Mouse (Mus musculus) heart, postnatal 10 days (tissue): Measurements from ENCODE around the gene Olfr1392. TPM values are rescaled to one million over a fixed set of nuclear protein-coding genes. Genes with fewer than 3 reads are reported as not detected.

Experiments used
- DNase-seq, 2 experiments: peaks; one replicate each; pipeline ENCODE4 v3.0.0; 2021
- intact Hi-C: fragments of 180-260 bp; cut with DNase I; formaldehyde crosslinking; loops from one replicate; pipeline ENCODE4 v1.15.1; 2025
- total RNA-seq, 2 experiments: library from RNA; stranded (reverse); gene quantifications; 2 replicates each; pipeline ENCODE4 v1.2.3; 2021

Gene Olfr1392
- total RNA-seq, 2 experiments from 2014 or later, result not detected

- intact Hi-C loops, result loop anchor here (2.0 to 5.0 kb wide), 3 partner anchors 48 to 393 kb away; partner anchors contain the start of gene Zfp62
- peak; percentile 94 for DNase-seq
Measured at GRCm38 (mm10) chr11:49250422-49251379, 34.4 kb upstream of the Olfr1392 start.

GRCm38 (mm10) chr11:49251380-49251761, 33.7 kb upstream of the Olfr1392 start:
- no peak for DNase-seq
- intact Hi-C loops, result loop anchor here (2.0 to 5.0 kb wide), 3 partner anchors 49 to 394 kb away; partner anchors contain the start of gene Zfp62

DNA sequence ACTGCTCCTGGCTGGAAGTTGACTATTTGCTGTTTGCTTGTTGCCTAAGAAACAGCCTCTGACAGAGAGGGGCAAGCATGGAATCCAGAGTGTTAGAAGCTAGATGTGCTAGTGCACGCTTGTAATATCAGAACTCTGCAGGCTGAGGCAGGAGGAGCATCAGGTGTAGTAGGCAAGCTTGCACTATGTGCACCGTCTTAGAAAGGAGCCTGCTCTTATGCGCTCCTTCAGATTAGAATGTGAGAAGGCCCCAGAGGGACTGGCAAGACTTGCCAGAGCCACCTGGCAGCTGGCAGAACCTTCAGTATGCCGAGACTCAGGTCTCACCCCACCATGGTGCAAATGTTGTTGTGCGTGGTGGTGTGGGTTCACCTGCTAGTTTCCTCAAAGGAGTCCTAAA, 33.0 kb upstream of the Olfr1392 start:
- intact Hi-C loops, result loop anchor here (5.0 kb wide), 2 partner anchors 145 to 395 kb away; no protein-coding TSS in a partner anchor
- DNase-seq, result no peak

DNA sequence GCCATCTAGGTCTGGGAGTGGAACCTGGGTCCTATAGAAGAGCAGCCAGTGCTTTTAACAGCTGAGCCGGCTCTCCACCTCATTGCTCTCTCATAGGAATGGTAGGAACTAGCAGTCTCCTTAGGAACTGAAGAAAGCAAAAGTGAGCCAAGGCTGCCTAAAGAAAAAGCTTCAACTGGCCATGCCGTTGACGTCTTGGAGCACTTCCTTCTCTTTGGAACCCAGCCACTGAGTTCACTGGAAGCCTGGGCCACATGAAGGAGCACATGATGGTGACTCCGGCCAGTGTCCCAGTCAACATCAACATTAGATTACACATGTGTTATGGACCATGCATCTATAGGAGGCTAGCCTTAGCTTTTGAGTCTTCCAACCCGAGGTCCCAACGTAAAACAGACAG, 32.0 kb upstream of the Olfr1392 start:
- no peak for DNase-seq
- intact Hi-C loops, result loop anchor here (5.0 kb wide), 2 partner anchors 146 to 396 kb away; no protein-coding TSS in a partner anchor

DNA sequence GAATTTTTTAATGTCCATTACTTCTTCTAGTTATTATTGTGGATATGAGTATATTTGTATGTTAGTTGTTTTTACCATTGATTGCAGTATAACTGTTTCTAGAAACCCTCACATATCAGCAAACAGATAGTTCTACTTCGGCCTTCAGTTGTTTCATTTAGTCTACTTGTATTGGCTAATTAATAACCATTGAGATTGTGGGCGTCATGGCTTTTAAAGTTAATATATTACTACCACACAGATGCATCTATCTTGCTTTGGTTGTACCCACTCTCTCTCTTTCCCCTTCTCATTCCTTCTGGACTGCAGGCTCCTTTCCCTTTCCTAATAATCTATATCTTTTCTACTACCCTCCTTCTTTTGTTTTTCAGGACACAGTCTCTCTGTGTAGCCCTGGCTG, 25.8 kb upstream of the Olfr1392 start:
- no peak for DNase-seq
- intact Hi-C loops, result no loop called here

DNA sequence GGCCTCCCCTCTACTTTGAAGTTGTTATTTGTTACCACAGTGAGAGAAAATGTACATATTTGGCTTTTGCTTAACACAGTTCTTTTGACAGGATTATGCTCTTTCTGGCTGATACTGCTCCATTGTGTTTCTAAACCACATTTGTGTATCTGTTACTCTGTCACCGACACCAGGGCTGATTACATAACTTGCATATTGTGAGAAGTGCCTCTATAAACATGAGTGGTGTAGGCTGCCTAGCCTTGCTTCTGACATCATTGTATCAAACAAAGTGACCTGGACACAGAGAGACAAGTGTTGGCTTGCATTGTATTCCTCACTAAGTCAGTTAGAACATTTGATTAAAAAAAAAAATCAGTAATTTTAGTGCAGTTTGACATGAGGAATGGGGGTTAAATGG, 25.3 kb upstream of the Olfr1392 start:
- intact Hi-C loops, result no loop called here
- DNase-seq, result no peak

DNA sequence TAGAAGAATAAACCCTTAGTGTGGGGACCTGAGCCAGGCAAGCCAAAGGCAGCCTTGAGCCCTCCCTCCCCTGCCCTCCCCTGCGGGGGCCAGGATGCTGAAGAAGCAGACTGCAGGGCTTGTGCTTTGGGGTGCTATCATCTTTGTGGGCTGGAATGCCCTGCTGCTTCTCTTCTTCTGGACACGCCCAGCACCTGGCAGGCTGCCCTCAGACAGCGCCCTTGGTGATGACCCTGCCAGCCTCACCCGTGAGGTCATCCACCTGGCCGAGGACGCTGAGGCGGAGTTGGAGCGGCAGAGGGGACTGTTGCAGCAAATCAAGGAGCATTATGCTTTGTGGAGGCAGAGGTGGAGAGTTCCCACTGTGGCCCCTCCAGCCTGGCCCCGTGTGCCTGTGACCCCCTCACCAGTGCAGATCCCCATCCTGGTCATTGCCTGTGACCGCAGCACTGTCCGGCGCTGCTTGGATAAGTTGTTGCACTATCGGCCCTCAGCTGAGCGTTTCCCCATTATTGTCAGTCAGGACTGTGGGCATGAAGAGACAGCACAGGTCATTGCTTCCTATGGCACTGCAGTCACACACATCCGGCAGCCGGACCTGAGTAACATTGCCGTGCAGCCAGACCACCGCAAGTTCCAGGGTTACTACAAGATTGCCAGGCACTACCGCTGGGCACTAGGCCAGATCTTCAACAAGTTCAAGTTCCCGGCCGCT, 24.3 kb upstream of the Olfr1392 start:
- intact Hi-C loops, result no loop called here
- peak; percentile 87 for DNase-seq

DNA sequence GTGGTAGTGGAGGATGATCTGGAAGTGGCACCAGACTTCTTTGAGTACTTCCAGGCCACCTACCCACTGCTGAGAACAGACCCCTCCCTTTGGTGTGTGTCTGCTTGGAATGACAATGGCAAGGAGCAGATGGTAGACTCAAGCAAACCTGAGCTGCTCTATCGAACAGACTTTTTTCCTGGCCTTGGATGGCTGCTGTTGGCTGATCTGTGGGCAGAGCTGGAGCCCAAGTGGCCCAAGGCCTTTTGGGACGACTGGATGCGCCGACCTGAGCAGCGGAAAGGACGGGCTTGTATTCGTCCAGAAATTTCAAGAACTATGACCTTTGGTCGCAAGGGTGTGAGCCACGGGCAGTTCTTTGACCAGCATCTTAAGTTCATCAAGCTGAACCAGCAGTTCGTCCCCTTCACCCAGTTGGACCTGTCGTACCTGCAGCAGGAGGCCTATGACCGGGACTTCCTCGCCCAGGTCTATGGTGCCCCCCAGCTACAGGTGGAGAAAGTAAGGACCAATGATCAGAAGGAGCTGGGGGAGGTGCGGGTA, 23.7 kb upstream of the Olfr1392 start:
- DNase-seq, result no peak
- intact Hi-C loops, result no loop called here

DNA sequence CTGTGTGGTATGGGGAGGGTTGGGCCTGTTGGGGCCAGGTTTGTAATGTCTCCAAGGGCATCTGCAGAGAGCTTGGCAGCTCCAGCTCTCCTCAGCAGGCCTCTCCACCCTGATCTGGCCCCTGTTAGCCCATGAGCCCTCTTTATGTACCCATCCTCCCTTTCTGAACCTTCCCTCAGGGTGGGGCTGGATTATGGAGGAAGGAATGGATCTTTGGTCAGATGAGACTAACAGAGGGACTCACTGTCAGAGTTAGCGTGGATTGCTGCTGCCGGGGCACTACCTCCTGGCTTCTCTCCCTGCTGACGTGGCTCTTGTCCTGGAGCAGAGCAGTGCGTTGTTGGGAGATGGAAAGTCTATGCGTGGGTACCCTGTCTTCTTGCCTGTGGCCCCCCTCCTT, 22.8 kb upstream of the Olfr1392 start:
- no peak for DNase-seq
- intact Hi-C loops, result no loop called here

DNA sequence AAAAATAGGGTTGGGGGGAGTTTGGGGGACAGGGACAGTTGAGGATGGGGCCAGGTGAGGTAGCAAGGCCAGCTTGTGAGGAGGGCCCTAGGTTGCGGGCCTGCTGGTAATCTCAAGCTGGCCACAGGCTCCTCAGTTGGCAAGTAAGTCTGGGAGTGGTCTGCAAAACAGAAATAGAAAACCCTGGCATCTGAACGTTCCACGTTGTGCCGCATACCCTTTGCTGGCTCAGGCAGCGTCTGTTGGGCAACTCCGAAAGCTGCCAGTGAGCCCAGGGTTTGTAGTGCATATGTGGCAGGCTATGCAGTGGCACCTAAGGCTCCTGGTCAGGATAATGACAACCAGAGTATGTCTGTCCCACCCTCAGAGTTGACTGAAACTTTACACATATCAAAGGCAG, 21.9 kb upstream of the Olfr1392 start:
- intact Hi-C loops, result no loop called here
- no peak for DNase-seq

DNA sequence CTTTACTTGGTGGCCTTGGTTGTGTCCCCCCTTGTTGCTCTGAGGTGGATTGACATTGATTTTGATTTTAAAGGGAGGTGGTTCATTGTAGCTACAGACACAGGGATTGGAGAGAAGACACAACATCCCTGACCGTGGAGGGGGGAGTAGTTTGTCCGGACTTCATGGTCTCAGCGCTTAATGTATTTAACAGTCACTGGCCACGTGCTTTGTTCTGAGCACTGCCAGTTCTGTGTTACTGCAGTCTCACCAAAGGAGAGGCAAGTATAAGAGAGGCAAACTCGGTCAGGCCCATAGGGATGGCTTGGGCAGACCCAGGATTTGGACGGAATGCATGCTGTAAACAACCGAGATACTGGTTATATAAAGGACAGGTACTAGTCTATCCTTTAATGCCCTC, 21.0 kb upstream of the Olfr1392 start:
- DNase-seq, result no peak
- intact Hi-C loops, result no loop called here

DNA sequence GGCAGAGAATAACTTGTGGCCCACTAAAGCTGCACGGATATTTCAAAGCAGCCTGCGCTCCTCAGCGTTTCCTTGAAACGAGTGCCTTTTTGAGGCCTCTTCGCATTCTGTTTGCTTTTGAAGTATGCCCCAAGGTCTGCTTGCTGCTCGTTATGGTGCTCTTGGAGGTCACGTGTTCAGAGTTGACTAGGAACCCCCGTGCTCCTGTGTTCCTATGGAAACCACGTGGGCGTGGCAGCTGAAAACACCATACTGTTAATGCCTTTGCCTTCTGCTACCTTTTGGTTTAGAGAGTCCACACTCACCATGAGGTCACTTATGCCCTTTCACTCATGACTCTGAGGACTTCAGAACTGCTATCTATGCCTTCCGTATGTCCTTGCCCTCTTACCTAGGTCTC, 20.5 kb upstream of the Olfr1392 start:
- intact Hi-C loops, result no loop called here
- DNase-seq, result no peak

DNA sequence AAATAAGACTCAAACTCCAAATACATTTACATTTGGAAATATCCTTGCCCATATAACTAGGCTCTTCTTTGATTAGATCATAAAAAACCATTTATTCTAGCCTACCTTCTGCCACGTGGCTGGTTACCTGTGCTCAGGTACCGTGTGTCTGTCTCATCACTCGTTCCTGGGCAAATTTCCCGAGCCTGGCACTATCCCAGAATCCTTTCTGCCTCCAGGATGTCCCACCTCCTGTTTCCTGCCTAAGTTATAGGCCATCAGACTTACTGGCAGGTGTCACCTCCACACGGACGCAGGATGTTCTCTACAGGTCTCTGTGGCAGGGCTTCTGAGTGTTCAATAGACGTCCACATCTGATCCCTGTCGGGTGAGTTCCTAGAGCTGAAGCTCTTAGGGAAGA, 20.0 kb upstream of the Olfr1392 start:
- DNase-seq, result no peak
- intact Hi-C loops, result no loop called here

DNA sequence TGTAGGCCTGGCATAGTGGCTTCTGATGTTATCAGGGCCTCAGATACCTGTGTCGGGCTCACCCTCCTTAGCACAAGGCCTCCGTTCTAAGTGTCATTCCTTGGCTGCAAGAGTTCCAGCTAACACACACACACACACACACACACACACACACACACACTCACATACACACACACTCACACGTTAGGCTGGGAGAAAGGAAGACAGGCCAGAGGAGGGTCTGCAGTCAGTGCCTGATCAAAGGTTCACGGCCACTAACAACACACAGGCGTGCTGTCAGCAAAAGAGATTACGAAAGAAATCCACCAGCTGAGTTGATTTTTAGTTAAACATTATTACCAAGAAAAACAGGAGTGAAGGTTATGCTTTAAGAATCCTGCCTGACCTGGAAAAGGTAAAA, 18.4 kb upstream of the Olfr1392 start:
- DNase-seq, result no peak
- intact Hi-C loops, result no loop called here

DNA sequence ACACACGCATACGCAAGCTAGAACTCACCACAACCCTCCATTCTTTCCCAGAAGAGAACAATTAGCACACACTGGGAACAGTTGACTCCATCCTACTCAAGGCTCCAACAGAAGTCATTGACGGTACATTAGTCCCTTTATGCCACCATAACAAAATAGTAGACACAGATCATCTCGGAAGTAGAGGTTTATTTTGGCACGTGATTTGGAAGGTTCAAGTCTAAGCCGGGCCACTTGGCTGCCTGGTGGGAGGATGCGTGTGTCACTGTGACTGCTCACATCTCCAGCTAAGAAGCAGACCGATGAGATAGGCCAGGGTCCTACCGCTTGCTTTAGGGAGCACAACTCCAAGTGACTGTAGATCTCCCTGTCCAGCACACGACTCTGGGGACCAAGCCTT, 17.8 kb upstream of the Olfr1392 start:
- intact Hi-C loops, result no loop called here
- DNase-seq, result no peak

- intact Hi-C loops, result no loop called here
- DNase-seq, result no peak
Measured at GRCm38 (mm10) chr11:49267970-49268579, 17.0 kb upstream of the Olfr1392 start.

- intact Hi-C loops, result loop anchor here (2.0 to 5.0 kb wide), 3 partner anchors 138 to 268 kb away; no protein-coding TSS in a partner anchor
- no peak for DNase-seq
Measured at GRCm38 (mm10) chr11:49269761-49270160, 15.3 kb upstream of the Olfr1392 start.

GRCm38 (mm10) chr11:49270368-49270767, 14.7 kb upstream of the Olfr1392 start:
- no peak for DNase-seq
- intact Hi-C loops, result loop anchor here (2.0 to 5.0 kb wide), 3 partner anchors 137 to 267 kb away; no protein-coding TSS in a partner anchor

DNA sequence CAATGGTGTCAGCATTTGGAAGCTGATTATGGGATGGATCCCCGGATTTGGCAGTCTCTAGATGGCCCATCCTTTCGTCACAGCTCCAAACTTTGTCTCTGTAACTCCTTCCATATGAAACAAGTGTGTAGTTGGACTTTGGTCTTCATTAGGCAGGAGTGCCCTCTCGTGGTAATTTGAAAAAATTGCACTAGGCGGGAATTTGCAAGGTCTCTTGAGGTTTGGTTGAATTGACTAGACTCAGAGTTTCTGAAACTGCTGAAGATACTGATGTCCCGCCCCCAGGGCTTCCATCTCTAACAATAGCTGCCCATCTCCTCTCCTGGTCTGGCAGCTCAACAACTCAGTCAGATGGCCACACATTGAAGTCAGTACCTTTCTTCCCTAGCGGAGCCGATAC, 13.7 kb upstream of the Olfr1392 start:
- intact Hi-C loops, result loop anchor here (1.0 to 5.0 kb wide), 4 partner anchors 82 to 266 kb away; no protein-coding TSS in a partner anchor
- DNase-seq, result peak; percentile 73 to 79

DNA sequence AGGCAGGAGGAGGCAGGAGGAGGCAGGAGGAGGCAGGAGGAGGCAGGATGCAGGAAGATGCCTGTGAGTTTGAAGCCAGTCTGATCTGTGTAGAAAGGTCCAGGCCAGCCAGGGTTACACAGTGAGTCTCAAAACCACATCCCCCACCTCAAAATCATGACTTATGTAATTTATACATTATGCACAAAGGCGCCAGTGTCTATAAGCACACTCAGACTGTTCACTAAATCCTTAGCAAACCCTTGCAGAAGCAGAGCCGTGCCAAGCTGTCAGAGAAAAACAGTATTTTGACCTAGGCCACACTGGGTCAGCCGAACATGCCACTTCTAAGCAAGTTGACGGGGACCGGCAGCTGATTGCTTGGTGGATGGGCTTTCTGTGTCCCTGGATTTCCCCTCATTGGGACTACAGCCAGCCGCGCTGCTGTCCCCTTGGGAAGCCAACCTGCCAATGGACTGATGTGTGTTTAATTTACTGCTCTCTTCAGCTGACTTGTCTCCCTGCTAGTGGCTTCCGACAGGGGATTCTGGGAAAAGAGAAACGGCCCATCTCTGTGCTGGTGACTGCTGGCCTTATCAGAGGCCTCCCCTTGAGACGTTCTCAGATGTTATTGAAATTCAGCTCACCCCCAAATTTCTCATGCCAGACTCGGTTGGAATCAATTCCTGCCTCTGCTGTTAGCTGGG, 11.1 kb upstream of the Olfr1392 start:
- intact Hi-C loops, result loop anchor here (2.0 to 5.0 kb wide), 3 partner anchors 133 to 397 kb away; no protein-coding TSS in a partner anchor

More for the DNA sequence above, 11.1 kb upstream of the Olfr1392 start:
- no peak for DNase-seq
